Mouse (Mus musculus): ENCODE measurements around the gene Ptprq.

The Ptprq gene

GRCm38 (mm10) chr10:107492867-107493579 is 226.8 kb downstream of the Ptprq start:
- ATAC-seq (ENCODE audit: low TSS enrichment) = peak; percentile 97

- ATAC-seq (ENCODE audit: low TSS enrichment) = no peak
Measured at GRCm38 (mm10) chr10:107488654-107489315, 231.1 kb downstream of the Ptprq start.

- no peak for ATAC-seq (ENCODE audit: low TSS enrichment)
Measured at GRCm38 (mm10) chr10:107486770-107487169, 233.1 kb downstream of the Ptprq start.

GRCm38 (mm10) chr10:107485870-107486269 is 234.0 kb downstream of the Ptprq start, which contains the start of gene Myf5:
TSS of gene Myf5 (minus strand) at chr10:107486134.
- ATAC-seq (ENCODE audit: low TSS enrichment) = no peak

GRCm38 (mm10) chr10:107484050-107484449 is 235.8 kb downstream of the Ptprq start:
- ATAC-seq (ENCODE audit: low TSS enrichment) = no peak

- 0 out of 2 replicates have a peak, but pooled peaks have one; percentile 41 for ATAC-seq (ENCODE audit: low TSS enrichment)
Measured at GRCm38 (mm10) chr10:107473497-107473896, 246.4 kb downstream of the Ptprq start.

GRCm38 (mm10) chr10:107471712-107472111 is 248.1 kb downstream of the Ptprq start:
- no peak for ATAC-seq (ENCODE audit: low TSS enrichment)

GRCm38 (mm10) chr10:107467819-107468218 is 252.0 kb downstream of the Ptprq start:
- ATAC-seq (ENCODE audit: low TSS enrichment) = no peak
